Mouse (Mus musculus) MEL (cell line): ENCODE measurements at regions not wholly inside any gene's neighbourhood (a gene's known extent, or its start where the extent isn't known, plus 50 kb on each side); places are given as distances from the start of the nearest gene placed in this dataset.

Source experiments
- DNase-seq: peaks from one replicate; pipeline ENCODE4 v3.0.0; 2011; ENCODE audit warnings: low read depth, low spot score
- H3K27ac ChIP-seq: 2 replicates; pipeline ENCODE4 v1.5.1; 2012; ENCODE audit warnings: low read depth, mild to moderate bottlenecking, control low read depth, low read length, moderate library complexity; ENCODE audit not compliant: control insufficient read depth
- H3K27me3 ChIP-seq, 2 experiments: fragments of 150-350 bp in 1 of 2; sonication (generic) in 1 of 2; 2 replicates each; pipeline ENCODE4 v1.6.1; 2012; ENCODE audit warnings: low read length in 2 of 2, mild to moderate bottlenecking in 2 of 2, improper control_type of control experiment in 1 of 2, moderate library complexity in 1 of 2; ENCODE audit not compliant: insufficient read depth in 2 of 2, control insufficient read depth in 1 of 2
- H3K36me3 ChIP-seq, 2 experiments: 2 replicates each; pipeline ENCODE4 v1.6.1; 2012 to 2014; ENCODE audit warnings: low read length in 2 of 2, improper control_type of control experiment in 1 of 2, inconsistent platforms in 1 of 2, mild to moderate bottlenecking in 1 of 2; ENCODE audit not compliant: insufficient read depth in 2 of 2, control insufficient read depth in 1 of 2
- H3K4me1 ChIP-seq, 2 experiments: fragments of 150-350 bp in 1 of 2; sonication (generic) in 1 of 2; 2 replicates each; pipeline ENCODE4 v1.6.1; 2012; ENCODE audit warnings: low read length in 2 of 2, improper control_type of control experiment in 1 of 2, mild to moderate bottlenecking in 1 of 2; ENCODE audit not compliant: insufficient read depth in 2 of 2, control insufficient read depth in 1 of 2
- H3K4me3 ChIP-seq, 2 experiments: fragments of 150-350 bp in 1 of 2; sonication (generic) in 1 of 2; 2 replicates each; pipeline ENCODE4 v1.5.1; 2012; ENCODE audit warnings: low read depth in 2 of 2, low read length in 2 of 2, mild to moderate bottlenecking in 2 of 2, moderate library complexity in 2 of 2, control low read depth in 1 of 2, improper control_type of control experiment in 1 of 2; ENCODE audit not compliant: control insufficient read depth in 1 of 2, insufficient read depth in 1 of 2
- H3K79me2 ChIP-seq: 2 replicates; pipeline ENCODE4 v1.6.1; 2012; ENCODE audit warnings: mild to moderate bottlenecking, low read length, moderate library complexity; ENCODE audit not compliant: control insufficient read depth, poor library complexity, insufficient read depth
- H3K9ac ChIP-seq: 2 replicates; pipeline ENCODE4 v1.6.1; 2012; ENCODE audit warnings: low read depth, mild to moderate bottlenecking, control low read depth, low read length, moderate library complexity; ENCODE audit not compliant: control insufficient read depth, poor library complexity, severe bottlenecking
- H3K9me3 ChIP-seq: fragments of 150-350 bp; sonication (generic); replicated peaks from 2 replicates; pipeline ENCODE4 v1.6.1; 2012; ENCODE audit warnings: mild to moderate bottlenecking, low read length, improper control_type of control experiment, moderate library complexity; ENCODE audit not compliant: insufficient read depth
- CTCF ChIP-seq, 3 experiments: IDR thresholded peaks in 2 of 3; conservative IDR thresholded peaks in 1 of 3; 2 replicates each; pipeline ENCODE4 v1.5.1; 2011 to 2012; ENCODE audit warnings: low read length in 3 of 3, low read depth in 2 of 3, mild to moderate bottlenecking in 2 of 3, improper control_type of control experiment in 1 of 3, inconsistent platforms in 1 of 3, mixed read lengths in 1 of 3, moderate library complexity in 1 of 3; ENCODE audit not compliant: control insufficient read depth in 1 of 3, insufficient read depth in 1 of 3, poor library complexity in 1 of 3, severe bottlenecking in 1 of 3
- E2F4 ChIP-seq: IDR thresholded peaks from 2 replicates; pipeline ENCODE4 v1.6.1; 2011; ENCODE audit warnings: low read depth, low read length, improper control_type of control experiment, borderline replicate concordance
- ELF1 ChIP-seq: IDR thresholded peaks from 2 replicates; pipeline ENCODE4 v1.6.1; 2014; ENCODE audit warnings: low read depth, mild to moderate bottlenecking, inconsistent platforms, low read length, improper control_type of control experiment, moderate library complexity
- GABPA ChIP-seq: IDR thresholded peaks from 2 replicates; pipeline ENCODE4 v1.6.1; 2012; ENCODE audit warnings: low read depth, mild to moderate bottlenecking, inconsistent platforms, low read length, improper control_type of control experiment, moderate library complexity
- GATA1 ChIP-seq: IDR thresholded peaks from 2 replicates; pipeline ENCODE4 v1.6.1; 2011; ENCODE audit warnings: low read depth, low read length, improper control_type of control experiment
- JUND ChIP-seq: IDR thresholded peaks from 2 replicates; pipeline ENCODE4 v1.6.1; 2011; ENCODE audit warnings: low read depth, mild to moderate bottlenecking, improper control_type of control experiment, low read length
- MAFK ChIP-seq: IDR thresholded peaks from 2 replicates; pipeline ENCODE4 v1.6.1; 2011; ENCODE audit warnings: low read depth, mild to moderate bottlenecking, low read length, improper control_type of control experiment, borderline replicate concordance
- MYB ChIP-seq: IDR thresholded peaks from 2 replicates; pipeline ENCODE4 v1.6.1; 2011; ENCODE audit warnings: mild to moderate bottlenecking, low read depth, low read length, improper control_type of control experiment
- MYC ChIP-seq: IDR thresholded peaks from 2 replicates; pipeline ENCODE4 v1.6.1; 2011; ENCODE audit warnings: low read depth, mild to moderate bottlenecking, low read length, improper control_type of control experiment, moderate library complexity
- NELFE ChIP-seq: IDR thresholded peaks from 2 replicates; pipeline ENCODE4 v1.6.1; 2011; ENCODE audit warnings: low read depth, low read length, improper control_type of control experiment
- POLR2A ChIP-seq, 2 experiments: IDR thresholded peaks; 2 replicates each; pipeline ENCODE4 v1.6.1; 2011 to 2012; ENCODE audit warnings: low read length in 2 of 2, mild to moderate bottlenecking in 2 of 2, control low read depth in 1 of 2, improper control_type of control experiment in 1 of 2, low read depth in 1 of 2, moderate library complexity in 1 of 2; ENCODE audit not compliant: control insufficient read depth in 1 of 2, insufficient read depth in 1 of 2, poor library complexity in 1 of 2
- SMC3 ChIP-seq: IDR thresholded peaks from 2 replicates; pipeline ENCODE4 v1.6.1; 2011; ENCODE audit warnings: low read depth, low read length, improper control_type of control experiment
- TAL1 ChIP-seq: IDR thresholded peaks from 2 replicates; pipeline ENCODE4 v1.6.1; 2012; ENCODE audit warnings: mild to moderate bottlenecking, inconsistent platforms, low read length, moderate library complexity, mixed read lengths
- TBP ChIP-seq: IDR thresholded peaks from 2 replicates; pipeline ENCODE4 v1.8.0; 2011; ENCODE audit warnings: low read depth, low read length, improper control_type of control experiment
- TCF12 ChIP-seq: IDR thresholded peaks from 2 replicates; pipeline ENCODE4 v1.6.1; 2014; ENCODE audit warnings: low read depth, mild to moderate bottlenecking, inconsistent platforms, low read length, improper control_type of control experiment, moderate library complexity
- USF1 ChIP-seq: IDR thresholded peaks from 2 replicates; pipeline ENCODE4 v1.6.1; 2014; ENCODE audit warnings: low read depth, mild to moderate bottlenecking, inconsistent platforms, low read length, improper control_type of control experiment, moderate library complexity
- ZNF384 ChIP-seq: IDR thresholded peaks from 2 replicates; pipeline ENCODE4 v1.6.1; 2012; ENCODE audit warnings: low read depth, mild to moderate bottlenecking, inconsistent platforms, low read length, improper control_type of control experiment

- TF ChIP-seq SMC3 = no peak
- TF ChIP-seq MAFK = no peak
- no peak for TF ChIP-seq POLR2A (IDR thresholded peaks at IDR 0.05; ENCODE audit: control insufficient read depth in 1 of 2, insufficient read depth in 1 of 2, low read depth in 1 of 2, low read length in 2 of 2, poor library complexity in 1 of 2)
- TF ChIP-seq TCF12 = no peak
- TF ChIP-seq TAL1 = no peak
- TF ChIP-seq NELFE = no peak
- no peak for TF ChIP-seq GATA1
- TF ChIP-seq TBP = no peak
- TF ChIP-seq JUND = no peak
- no peak for TF ChIP-seq USF1
- H3K4me1 ChIP-seq = no peaks in the 10 kb centered on the region
- H3K36me3 ChIP-seq = no peaks in the 10 kb centered on the region
- no peak overlapping the region for H3K4me3 ChIP-seq
- H3K27ac ChIP-seq = no peak overlapping the region
- DNase-seq = no peak
- H3K79me2 ChIP-seq = no peaks in the 10 kb centered on the region
- no peaks in the 10 kb centered on the region for H3K9me3 ChIP-seq
- H3K9ac ChIP-seq = no peak overlapping the region
- no peaks in the 10 kb centered on the region; a peak in 1 of 4 replicates for H3K27me3 ChIP-seq
Measured at GRCm38 (mm10) chr16:65725559-65726269, 89.3 kb upstream of the Vgll3 start.

- no peaks in the 10 kb centered on the region for H3K9me3 ChIP-seq
- H3K27ac ChIP-seq = no peak overlapping the region
- no peak overlapping the region for H3K9ac ChIP-seq
- DNase-seq = no peak
- TF ChIP-seq CTCF (IDR thresholded peaks at IDR 0.05 in 2 of 3, conservative IDR thresholded peaks at IDR 0.05 in 1 of 3; ENCODE audit: control insufficient read depth in 1 of 3, insufficient read depth in 1 of 3, low read depth in 2 of 3, low read length in 3 of 3, poor library complexity in 1 of 3, severe bottlenecking in 1 of 3) (no peak), TCF12 (no peak), GABPA (no peak), SMC3 (no peak), MYB (no peak), MAFK (no peak), MYC (no peak), ZNF384 (no peak), E2F4 (no peak), ELF1 (no peak)
- H3K27me3 ChIP-seq = no peaks in the 10 kb centered on the region
- H3K79me2 ChIP-seq = no peaks in the 10 kb centered on the region
- H3K4me1 ChIP-seq = no peaks in the 10 kb centered on the region
- H3K4me3 ChIP-seq = no peak overlapping the region
- no peaks in the 10 kb centered on the region for H3K36me3 ChIP-seq
Measured at GRCm38 (mm10) chr16:65726289-65726688, 88.8 kb upstream of the Vgll3 start.
